Mouse (Mus musculus): Measurements from ENCODE around the gene Duxbl2.
"Not testable (repeated sequence)": the region's sequence is repeated elsewhere in the genome, so short reads cannot be mapped to it uniquely, and the experiment has no call there.

Gene Duxbl2

DNA sequence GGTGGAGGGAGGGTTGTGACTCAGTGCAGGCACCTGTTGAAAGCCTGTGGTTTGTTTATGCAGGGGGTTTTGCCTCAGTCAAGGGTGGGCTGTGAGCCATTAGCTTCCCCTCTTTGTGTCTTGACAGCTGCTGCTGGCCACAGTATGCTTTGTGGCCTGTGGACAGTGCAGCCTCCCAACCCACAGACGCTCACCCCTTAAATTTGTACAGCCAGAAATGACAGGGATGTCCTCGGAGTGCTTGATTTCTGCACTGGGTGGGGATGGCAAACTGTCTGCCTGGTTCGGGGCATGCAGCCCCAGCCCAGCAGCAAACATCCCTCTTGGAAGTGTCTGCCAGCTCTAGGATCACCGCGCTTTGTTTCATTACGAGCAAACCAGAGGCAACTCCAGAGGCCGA is at the start of gene Duxbl2:
Gene Duxbl2, plus strand, starts transcription at position 200 of the 400 bp plus-strand sequence.
- DNase-seq (ENCODE audit: low spot score in 2 of 2): not testable (repeated sequence)

DNA sequence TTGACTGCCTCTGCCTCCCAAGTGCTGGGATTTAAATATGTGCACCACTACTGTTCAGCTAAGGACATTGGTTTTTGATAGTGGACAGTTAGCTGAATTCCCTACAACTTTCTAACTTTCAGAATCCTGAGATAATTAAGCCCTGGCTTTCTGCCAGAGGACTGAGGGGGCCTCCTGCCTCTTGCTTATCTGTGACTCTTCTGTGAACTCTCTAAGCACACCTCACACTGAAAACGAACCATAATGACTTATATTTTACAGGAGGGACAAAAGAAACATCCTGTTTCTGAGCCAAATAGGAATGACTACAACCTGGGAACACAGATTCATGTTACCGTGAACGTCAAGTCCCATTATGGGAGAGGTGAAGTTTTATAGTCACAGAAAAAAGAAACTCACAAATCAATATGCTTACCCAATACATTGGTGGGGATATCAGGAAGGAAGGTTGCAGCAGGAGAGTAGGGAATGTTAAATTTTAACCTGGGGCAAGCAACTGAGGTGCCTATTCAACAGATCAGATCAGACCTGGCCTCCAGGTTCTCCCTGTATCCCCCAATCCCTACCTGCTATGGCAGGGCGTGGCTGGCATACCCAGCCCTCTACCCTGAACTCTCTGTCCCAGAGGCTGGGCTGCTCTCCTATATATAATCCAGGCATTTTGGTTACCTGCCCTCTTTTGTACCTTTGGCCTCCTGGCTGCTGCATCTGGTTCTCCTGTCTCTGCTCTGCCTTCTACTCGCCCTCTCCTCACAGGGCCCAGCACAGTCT is 41.3 kb upstream of the Duxbl2 start:
- DNase-seq (ENCODE audit: low spot score in 2 of 2): not testable (repeated sequence)

GRCm38 (mm10) chr14:26081216-26081615 is 36.9 kb upstream of the Duxbl2 start, which contains the start of gene Cphx2:
Gene Cphx2 (plus strand): TSS chr14:26081516.
- not testable (repeated sequence) for DNase-seq (ENCODE audit: low spot score in 2 of 2)

GRCm38 (mm10) chr14:26081997-26082396 is 36.2 kb upstream of the Duxbl2 start, which contains the start of gene Cphx3:
Gene Cphx3 (plus strand): TSS chr14:26082297.
- not testable (repeated sequence) for DNase-seq (ENCODE audit: low spot score in 2 of 2)

GRCm38 (mm10) chr14:26097622-26098021 is 20.5 kb upstream of the Duxbl2 start:
- DNase-seq (ENCODE audit: low spot score in 2 of 2): not testable (repeated sequence)

GRCm38 (mm10) chr14:26118550-26119000 is 426 bp downstream of the Duxbl2 start:
- not testable (repeated sequence) for DNase-seq (ENCODE audit: low spot score in 2 of 2)

- not testable (repeated sequence) for DNase-seq (ENCODE audit: low spot score in 2 of 2)
These were observed 946 bp downstream of the Duxbl2 start for GRCm38 (mm10) chr14:26119095-26119494.

GRCm38 (mm10) chr14:26147095-26147494 is 28.9 kb downstream of the Duxbl2 start:
- DNase-seq (ENCODE audit: low spot score in 2 of 2): not testable (repeated sequence)

DNA sequence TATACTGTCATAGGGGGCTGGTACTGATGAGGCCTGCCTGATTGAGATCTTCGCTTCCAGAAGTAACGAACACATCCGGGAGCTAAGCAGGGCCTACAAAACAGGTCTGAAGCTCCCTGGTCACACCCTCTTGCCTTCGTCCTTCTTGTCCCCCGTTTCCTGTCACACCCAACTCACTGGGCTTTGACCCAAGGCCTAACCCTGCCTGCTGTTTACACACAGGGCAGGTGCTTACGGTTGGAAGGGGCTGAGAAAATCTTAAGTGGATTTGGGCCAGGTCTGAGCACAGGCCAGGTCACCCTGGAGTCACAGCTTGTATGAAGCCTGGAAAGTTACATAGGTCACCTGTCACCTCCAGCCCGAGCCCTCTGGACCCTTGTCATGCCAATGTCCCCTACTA is 37.9 kb downstream of the Duxbl2 start:
- DNase-seq (ENCODE audit: low spot score in 2 of 2): not testable (repeated sequence)

- not testable (repeated sequence) for DNase-seq (ENCODE audit: low spot score in 2 of 2)
These were observed 43.0 kb downstream of the Duxbl2 start for GRCm38 (mm10) chr14:26161156-26161555.

DNA sequence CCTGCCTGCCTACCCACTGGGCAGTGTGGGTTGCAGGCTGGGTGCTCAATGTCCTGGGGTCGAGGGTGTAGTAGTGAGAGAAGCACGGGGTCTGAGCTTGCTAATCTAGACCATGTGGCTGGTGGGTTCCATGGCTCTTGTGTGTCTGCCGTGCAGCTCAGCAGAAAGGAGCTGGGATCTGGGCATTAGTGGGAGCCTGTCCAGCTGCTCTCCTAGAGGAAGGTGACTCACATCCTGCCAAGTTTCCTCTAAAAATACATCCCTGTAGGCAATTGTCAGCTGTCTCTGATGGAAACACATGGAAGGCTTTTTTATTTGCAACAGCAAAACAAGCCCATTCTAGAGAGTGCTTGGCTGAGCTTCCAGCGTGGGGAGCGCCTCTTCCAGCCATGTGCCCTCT is 44.3 kb downstream of the Duxbl2 start:
- not testable (repeated sequence) for DNase-seq (ENCODE audit: low spot score in 2 of 2)

- DNase-seq (ENCODE audit: low spot score in 2 of 2): not testable (repeated sequence)
These were observed 47.1 kb downstream of the Duxbl2 start for GRCm38 (mm10) chr14:26165266-26165665.

DNA sequence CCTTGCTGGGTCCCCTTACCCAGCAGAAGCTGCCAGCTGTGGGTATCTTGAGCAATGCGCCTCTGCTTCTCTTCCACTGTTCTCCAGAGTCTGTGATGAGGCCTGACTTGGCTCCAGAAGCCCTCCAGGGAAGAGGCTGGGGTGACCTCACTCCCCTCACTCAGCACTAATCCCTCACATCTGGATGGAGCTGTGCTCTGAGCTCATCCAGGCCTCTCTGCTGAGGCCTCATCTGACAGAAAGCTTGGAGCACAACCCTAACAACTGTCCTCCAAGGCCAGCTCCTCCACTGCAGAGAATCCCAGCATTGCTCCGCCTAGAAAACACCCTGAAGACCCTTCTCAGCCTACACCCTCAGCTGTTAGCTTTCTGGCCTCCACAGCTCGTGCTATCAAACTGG is 55.8 kb downstream of the Duxbl2 start:
- not testable (repeated sequence) for DNase-seq (ENCODE audit: low spot score in 2 of 2)

GRCm38 (mm10) chr14:26175028-26175427 is 56.9 kb downstream of the Duxbl2 start:
- not testable (repeated sequence) for DNase-seq (ENCODE audit: low spot score in 2 of 2)
